Mouse (Mus musculus) limb, embryonic 11.5 days (tissue): Measurements from ENCODE around the gene Wsb2. TPM values are rescaled to one million over a fixed set of nuclear protein-coding genes. Genes with fewer than 3 reads are reported as not detected.
"Not testable (repeated sequence)": the region's sequence is repeated elsewhere in the genome, so short reads cannot be mapped to it uniquely, and the experiment has no call there.

ENCODE experiments used
- ATAC-seq: fragments of 200-750 bp; cut with Nextera tagmentation; 2 replicates; pipeline ENCODE4 v1.8.0; 2017; ENCODE audit warnings: low read depth; ENCODE audit not compliant: insufficient number of reproducible peaks, low FRiP score, low TSS enrichment
- DNase-seq: peaks from one replicate; pipeline ENCODE4 v3.0.0-alpha.2; 2015; ENCODE audit warnings: low spot score
- H3K27ac ChIP-seq: fragments of 300-500 bp; sonication (generic); replicated peaks from 2 replicates; pipeline ENCODE4 v1.5.1; 2014; ENCODE audit warnings: low read depth, mild to moderate bottlenecking, low read length
- H3K27me3 ChIP-seq: fragments of 300-500 bp; sonication (generic); 2 replicates; pipeline ENCODE4 v1.6.1; 2014; ENCODE audit warnings: mild to moderate bottlenecking, low read length, mixed read lengths; ENCODE audit not compliant: control insufficient read depth, insufficient read depth
- H3K36me3 ChIP-seq: fragments of 300-500 bp; sonication (generic); 2 replicates; pipeline ENCODE4 v1.6.1; 2014; ENCODE audit warnings: mild to moderate bottlenecking, low read length, moderate library complexity, mixed read lengths; ENCODE audit not compliant: control insufficient read depth, insufficient read depth
- H3K4me1 ChIP-seq: fragments of 300-500 bp; sonication (generic); 2 replicates; pipeline ENCODE4 v1.6.1; 2014; ENCODE audit warnings: low read length, mixed read lengths; ENCODE audit not compliant: control insufficient read depth, insufficient read depth
- H3K4me2 ChIP-seq: fragments of 300-500 bp; sonication (generic); 2 replicates; pipeline ENCODE4 v1.6.1; 2014; ENCODE audit warnings: low read depth, mild to moderate bottlenecking, moderate library complexity; ENCODE audit not compliant: severe bottlenecking
- H3K4me3 ChIP-seq: fragments of 300-500 bp; sonication (generic); 2 replicates; pipeline ENCODE4 v1.5.1; 2014; ENCODE audit warnings: low read depth, low read length
- H3K9ac ChIP-seq: fragments of 300-500 bp; sonication (generic); 2 replicates; pipeline ENCODE4 v1.6.1; 2014; ENCODE audit warnings: mild to moderate bottlenecking, low read length
- H3K9me3 ChIP-seq: fragments of 300-500 bp; sonication (generic); 2 replicates; pipeline ENCODE4 v1.6.1; 2016; ENCODE audit warnings: low read length; ENCODE audit not compliant: control insufficient read depth
- WGBS: fragments of 180-500 bp; shearing (Covaris S2); extraction: QIAGEN DNeasy Blood & Tissue Kit; methylation state at CpG from one replicate; pipeline ENCODE4 v1.1.7; 2014; 5-methylcytosine and 5-hydroxymethylcytosine counted together
- polyA plus RNA-seq: library from polyadenylated mRNA; unstranded; fragments of >200 nt; fragmentation: Nextera tagmentation; extraction: Ambion mirVana; gene quantifications from 2 replicates; pipeline ENCODE4 v1.2.1, GENCODE M21; 2014

Gene Wsb2
- polyA plus RNA-seq, 1 experiment from 2014 or later = 43.0 TPM

DNA sequence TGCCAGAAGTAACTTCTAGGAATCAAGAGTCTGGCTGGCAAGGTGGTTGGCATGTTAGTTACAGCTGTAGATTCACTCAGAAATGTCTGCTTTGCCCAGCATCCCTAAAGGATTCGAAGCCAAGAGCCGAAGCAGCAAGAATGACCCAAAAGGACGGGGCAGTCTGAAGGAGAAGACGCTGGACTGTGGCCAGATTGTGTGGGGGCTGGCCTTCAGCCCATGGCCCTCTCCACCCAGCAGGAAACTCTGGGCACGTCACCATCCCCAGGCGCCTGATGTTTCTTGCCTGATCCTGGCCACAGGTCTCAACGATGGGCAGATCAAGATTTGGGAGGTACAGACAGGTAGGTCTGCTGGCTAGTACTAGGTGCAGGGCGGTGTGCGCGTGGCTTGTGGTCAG is 13.5 kb downstream of the Wsb2 start:
- Histone ChIP-seq H3K4me2 (no peak overlapping the region), H3K4me1 (no peaks in the 10 kb centered on the region), H3K4me3 (no peak overlapping the region), H3K27me3 (no peaks in the 10 kb centered on the region), H3K27ac (no peak overlapping the region), H3K36me3 (peaks cover 12% of the 10 kb centered on the region), H3K9me3 (no peaks in the 10 kb centered on the region), H3K9ac (no peak overlapping the region)
- 92% methylated on average over 10 of the region's 10 CpGs for WGBS
- ATAC-seq (no peak), DNase-seq (no peak)

DNA sequence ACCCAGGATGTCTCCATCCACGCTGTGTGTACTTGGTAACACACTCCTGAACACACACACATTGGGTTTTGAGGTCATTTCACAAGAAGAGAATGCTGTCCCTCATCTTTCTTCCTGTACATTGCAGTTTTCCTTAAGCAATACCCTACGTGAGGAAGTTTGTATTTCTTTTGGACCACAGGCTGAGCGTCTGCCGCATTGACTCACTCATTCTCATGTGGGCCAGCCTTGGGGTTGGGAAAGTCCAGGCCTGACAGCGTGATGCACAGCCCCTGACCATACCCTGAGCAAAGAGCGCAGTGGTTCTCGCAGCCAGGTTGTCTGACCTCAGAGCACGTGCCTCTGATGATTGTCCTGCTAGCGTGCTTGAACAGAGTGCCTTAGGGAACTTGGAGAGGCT is 16.3 kb downstream of the Wsb2 start:
- no peak overlapping the region for H3K9ac ChIP-seq
- no peaks in the 10 kb centered on the region for H3K4me1 ChIP-seq
- WGBS = 90% methylated on average over 9 of the region's 9 CpGs
- H3K4me2 ChIP-seq = no peak overlapping the region
- peaks cover 10% of the 10 kb centered on the region for H3K36me3 ChIP-seq
- ATAC-seq (no peak), DNase-seq (no peak)
- H3K27ac ChIP-seq = no peak overlapping the region
- H3K9me3 ChIP-seq = no peaks in the 10 kb centered on the region
- H3K27me3 ChIP-seq = no peaks in the 10 kb centered on the region
- H3K4me3 ChIP-seq = no peak overlapping the region

DNA sequence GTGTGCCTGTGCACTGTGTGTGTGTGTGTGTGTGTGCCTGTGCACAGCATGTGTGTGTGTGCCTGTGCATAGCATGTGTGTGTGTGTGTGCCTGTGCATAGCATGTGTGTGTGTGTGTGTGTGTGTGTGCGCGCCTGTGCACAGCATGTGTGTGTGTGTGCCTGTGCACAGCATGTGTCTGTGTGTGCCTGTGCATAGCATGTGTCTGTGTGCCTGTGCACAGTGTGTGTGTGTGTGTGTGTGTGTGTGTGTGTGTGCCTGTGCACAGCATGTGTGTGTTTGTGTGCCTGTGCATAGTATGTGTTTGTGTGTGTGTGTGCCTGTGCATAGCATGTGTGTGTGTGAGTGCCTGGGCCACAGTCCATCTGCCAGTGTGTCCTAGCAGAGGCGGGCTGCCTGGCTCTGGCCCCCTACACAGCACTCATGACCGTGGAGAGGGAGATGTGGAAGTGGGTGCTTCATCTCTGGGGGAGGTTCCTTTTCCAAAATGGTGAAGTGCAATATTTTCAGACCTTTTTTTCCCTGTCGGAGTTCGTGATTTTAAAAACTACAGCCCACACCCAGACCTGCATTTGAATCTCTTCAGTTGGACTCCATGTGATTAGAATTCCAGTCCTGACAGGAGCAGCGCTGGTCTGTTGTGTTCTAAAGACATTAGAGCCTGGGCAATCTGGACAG is 17.4 kb downstream of the Wsb2 start:
- ATAC-seq = no peak
- no peak overlapping the region for H3K9ac ChIP-seq

DNA sequence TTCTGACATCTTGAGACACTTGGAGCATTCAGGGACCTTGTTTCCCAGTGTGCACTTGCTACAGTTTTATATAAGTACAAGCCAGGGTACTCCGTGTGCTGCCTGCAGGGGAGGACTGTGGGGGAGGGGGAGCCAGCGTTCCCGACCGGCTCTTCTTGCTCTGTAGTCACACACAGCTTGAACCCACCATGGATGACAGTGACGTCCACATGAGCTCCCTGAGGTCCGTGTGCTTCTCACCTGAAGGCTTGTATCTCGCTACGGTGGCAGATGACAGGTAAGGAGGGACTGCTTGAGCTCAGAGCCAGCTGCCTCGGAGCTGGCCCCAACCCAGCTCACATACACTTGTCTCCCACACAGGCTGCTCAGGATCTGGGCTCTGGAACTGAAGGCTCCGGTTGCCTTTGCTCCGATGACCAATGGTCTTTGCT is 19.2 kb downstream of the Wsb2 start:
- no peak for DNase-seq
- Histone ChIP-seq H3K36me3 (peaks cover 11% of the 10 kb centered on the region; the same call in 1 of the 2 replicates), H3K27ac (no peak overlapping the region), H3K9me3 (no peaks in the 10 kb centered on the region), H3K4me3 (no peak overlapping the region), H3K27me3 (no peaks in the 10 kb centered on the region), H3K4me2 (no peak overlapping the region), H3K4me1 (no peaks in the 10 kb centered on the region), H3K9ac (no peak overlapping the region)
- WGBS = 86% methylated on average over 11 of the region's 11 CpGs
- ATAC-seq = no peak

More for the DNA sequence above, 17.4 kb downstream of the Wsb2 start:
- Histone ChIP-seq H3K27ac (no peak overlapping the region), H3K27me3 (no peaks in the 10 kb centered on the region), H3K4me2 (no peak overlapping the region), H3K9me3 (no peaks in the 10 kb centered on the region), H3K4me1 (no peaks in the 10 kb centered on the region), H3K4me3 (no peak overlapping the region), H3K36me3 (peaks cover 10% of the 10 kb centered on the region; the same call in 1 of the 2 replicates)
- DNase-seq = no peak
- WGBS = 87% methylated on average over 7 of the region's 7 CpGs

DNA sequence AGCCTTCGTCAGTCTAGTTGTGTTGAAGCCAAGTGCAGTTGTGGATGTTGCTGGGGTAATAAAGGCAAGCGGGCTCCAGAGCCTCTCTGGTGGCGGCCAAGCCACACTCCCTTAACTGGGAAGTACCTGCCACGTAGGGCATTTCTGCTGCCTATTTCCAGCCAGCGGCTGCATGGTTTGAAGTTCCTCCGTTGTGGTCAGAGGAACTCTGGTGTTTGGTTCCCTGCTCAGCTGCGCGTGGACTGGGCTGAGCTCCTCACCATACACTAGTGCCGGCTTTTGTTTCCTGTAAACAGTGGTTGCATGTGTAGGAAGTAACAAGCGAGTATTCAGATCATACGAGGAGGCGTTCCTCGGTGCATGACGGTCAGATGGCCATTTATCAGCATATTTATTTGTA is 20.6 kb downstream of the Wsb2 start:
- 92% methylated on average over 14 of the region's 14 CpGs for WGBS
- not testable (repeated sequence) for H3K9me3 ChIP-seq, H3K27me3 ChIP-seq, H3K27ac ChIP-seq, ATAC-seq, H3K4me3 ChIP-seq, H3K9ac ChIP-seq, H3K4me2 ChIP-seq, DNase-seq, H3K4me1 ChIP-seq
- H3K36me3 ChIP-seq = peaks cover 16% of the 10 kb centered on the region

DNA sequence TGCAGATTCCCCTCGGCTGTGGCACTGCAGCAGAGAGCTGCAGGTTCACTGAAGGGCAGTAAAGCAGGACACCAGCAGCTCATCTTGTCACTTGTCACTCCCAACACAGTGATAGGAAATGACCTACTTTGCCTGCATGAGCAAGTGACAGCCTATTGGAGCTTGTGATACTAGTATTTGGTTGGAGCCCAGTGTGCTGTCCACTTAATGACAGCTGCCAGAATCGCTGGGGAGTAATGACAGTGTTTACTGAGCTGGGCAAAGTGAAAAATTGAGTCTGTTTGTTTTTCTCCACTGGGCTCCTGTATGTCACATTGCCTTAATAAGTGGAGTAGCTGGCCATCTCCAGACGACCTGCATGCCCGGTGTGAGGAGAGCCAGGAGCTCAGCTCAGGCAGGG is 23.1 kb downstream of the Wsb2 start:
- Histone ChIP-seq H3K27me3 (no peaks in the 10 kb centered on the region), H3K27ac (no peak overlapping the region), H3K9me3 (no peaks in the 10 kb centered on the region), H3K4me3 (no peak overlapping the region), H3K9ac (no peak overlapping the region), H3K4me1 (no peaks in the 10 kb centered on the region), H3K36me3 (peaks cover 21% of the 10 kb centered on the region), H3K4me2 (no peak overlapping the region)
- DNase-seq (no peak), ATAC-seq (no peak)
- 81% methylated on average over 4 of the region's 4 CpGs for WGBS

DNA sequence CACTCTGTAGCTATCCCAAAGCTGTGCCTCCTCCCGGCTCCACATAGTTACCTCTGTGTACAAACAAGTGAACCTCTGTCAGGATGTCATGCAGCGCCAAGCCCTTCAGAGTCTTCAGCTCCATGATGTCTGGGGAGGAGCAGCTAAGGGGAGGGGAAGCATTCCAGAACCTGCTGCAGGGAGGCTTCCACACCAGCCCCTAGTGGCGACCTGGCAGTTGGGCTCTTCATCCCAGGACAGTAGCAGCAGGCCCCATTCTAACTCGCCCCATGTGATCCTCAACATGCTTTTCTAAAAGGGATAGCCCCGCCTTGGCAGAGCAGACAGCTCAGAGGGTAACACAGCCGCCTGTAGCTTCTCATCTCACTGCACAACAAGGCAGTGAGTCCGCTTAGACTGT is 24.7 kb downstream of the Wsb2 start:
- WGBS = 80% methylated on average over 7 of the region's 7 CpGs

DNA sequence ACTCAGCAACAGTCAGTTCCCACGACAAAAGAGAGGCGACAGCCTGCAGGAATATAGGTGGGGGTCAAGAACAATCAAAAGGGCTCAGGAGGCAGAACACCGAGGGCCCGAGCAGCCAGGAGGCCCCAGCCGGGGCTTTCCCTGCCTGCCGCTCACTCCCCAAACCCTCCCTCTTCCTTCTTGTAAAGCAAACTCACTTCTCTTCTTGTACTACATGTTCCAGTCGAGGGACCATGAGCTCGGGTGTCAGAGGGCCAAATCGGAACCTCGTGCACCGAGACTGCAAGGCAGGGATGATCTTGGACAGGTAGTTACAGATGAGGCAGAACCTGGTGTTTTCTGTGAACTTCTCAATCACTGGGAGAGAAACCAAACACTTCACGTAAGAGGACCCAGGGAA is 26.1 kb downstream of the Wsb2 start:
- Histone ChIP-seq H3K4me2 (no peak overlapping the region), H3K27ac (no peak overlapping the region), H3K9ac (no peak overlapping the region), H3K36me3 (peaks cover 21% of the 10 kb centered on the region), H3K4me1 (peaks cover 2% of the 10 kb centered on the region; the same call in 1 of the 2 replicates), H3K27me3 (no peaks in the 10 kb centered on the region), H3K4me3 (no peak overlapping the region), H3K9me3 (no peaks in the 10 kb centered on the region)
- no peak for ATAC-seq
- DNase-seq = no peak
- 93% methylated on average over 12 of the region's 12 CpGs for whole genome bisulfite sequencing

More for the DNA sequence above, 24.7 kb downstream of the Wsb2 start:
- H3K27ac ChIP-seq = no peak overlapping the region
- no peaks in the 10 kb centered on the region for H3K9me3 ChIP-seq
- no peak overlapping the region for H3K4me2 ChIP-seq
- H3K27me3 ChIP-seq = no peaks in the 10 kb centered on the region
- H3K9ac ChIP-seq = no peak overlapping the region
- H3K4me1 ChIP-seq = no peaks in the 10 kb centered on the region
- peaks cover 21% of the 10 kb centered on the region for H3K36me3 ChIP-seq
- ATAC-seq (no peak), DNase-seq (no peak)
- no peak overlapping the region for H3K4me3 ChIP-seq
